Mouse (Mus musculus) layer of hippocampus, adult 8-10 months (tissue): ENCODE results near the gene Cep152. TPM values are rescaled to one million over a fixed set of nuclear protein-coding genes. Genes with fewer than 3 reads are reported as not detected.

Experiments
- DNase-seq, 2 experiments: peaks; one replicate each; pipeline ENCODE4 v3.0.0; 2022; ENCODE audit warnings: low spot score in 2 of 2
- total RNA-seq, 4 experiments: library from RNA; stranded (reverse); gene quantifications; 2 replicates each; pipeline ENCODE4 v1.2.4; 2022

The Cep152 gene
- total RNA-seq, 4 experiments from 2014 or later = 3.4 to 4.2 (median 3.9) TPM

DNA sequence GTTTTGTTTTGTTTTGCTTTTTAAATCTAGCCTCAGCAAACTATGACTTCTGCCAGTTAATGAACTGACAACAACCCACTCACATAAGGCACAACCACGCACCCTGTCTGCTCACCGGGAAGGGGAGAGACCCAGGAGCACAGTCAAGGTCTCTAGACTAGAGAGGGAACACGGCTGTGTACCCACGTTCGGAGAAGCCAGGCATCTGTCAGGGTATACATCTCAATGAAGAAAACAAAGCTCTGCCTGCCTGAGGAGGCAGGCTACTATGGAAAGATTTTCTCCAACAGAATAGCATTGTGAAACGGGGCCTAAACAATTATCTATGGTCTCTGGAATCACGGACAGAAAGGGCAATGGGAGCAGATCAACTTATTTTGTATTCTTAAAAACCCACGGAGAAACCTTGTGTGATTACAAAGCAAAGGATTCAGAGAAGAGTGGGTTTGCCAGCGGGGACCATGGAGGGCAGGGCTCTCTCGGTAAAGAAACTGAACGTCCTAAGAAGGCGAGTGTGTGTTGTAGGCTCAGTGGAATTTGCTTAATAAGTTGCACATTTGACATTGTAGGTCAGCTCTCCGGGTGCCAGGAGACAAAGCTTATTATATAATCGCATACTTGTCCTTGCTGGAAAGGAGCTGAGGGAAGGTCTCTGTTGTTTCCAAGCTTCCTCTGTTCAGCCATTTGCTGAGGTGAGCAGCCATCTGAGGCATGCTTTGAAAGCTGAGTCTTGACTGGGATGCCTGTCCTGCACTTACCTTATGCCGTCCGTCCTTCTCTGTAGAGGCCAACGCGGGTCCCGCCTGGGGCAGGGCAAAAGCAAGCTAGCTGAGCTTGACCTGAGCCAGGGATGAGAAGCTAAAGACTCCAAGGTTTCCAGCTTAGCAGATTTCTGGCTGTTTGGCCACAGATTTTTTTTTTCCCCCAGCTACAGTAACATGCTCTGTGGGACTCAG lies 66.0 kb downstream of the Cep152 start:
- DNase-seq = no peak

DNA sequence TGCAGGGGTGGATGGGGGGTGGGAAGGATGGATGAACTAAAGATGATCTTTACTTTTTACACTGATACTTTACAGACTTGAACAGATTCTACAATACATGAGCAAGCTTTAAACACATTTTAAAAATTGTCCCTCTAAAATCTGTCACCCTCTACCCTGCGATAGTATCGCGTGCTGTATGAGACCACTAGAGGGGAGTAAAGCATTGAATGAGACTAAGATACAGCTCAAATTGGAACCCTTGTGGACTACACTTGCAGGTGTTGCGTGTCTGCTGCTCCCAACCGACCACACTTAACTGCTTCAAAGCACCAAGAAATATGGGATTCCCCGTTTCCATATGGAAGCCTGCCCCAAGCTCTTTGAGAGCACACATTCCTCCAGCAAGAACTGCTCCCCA lies 69.1 kb downstream of the Cep152 start:
- DNase-seq = no peak

DNA sequence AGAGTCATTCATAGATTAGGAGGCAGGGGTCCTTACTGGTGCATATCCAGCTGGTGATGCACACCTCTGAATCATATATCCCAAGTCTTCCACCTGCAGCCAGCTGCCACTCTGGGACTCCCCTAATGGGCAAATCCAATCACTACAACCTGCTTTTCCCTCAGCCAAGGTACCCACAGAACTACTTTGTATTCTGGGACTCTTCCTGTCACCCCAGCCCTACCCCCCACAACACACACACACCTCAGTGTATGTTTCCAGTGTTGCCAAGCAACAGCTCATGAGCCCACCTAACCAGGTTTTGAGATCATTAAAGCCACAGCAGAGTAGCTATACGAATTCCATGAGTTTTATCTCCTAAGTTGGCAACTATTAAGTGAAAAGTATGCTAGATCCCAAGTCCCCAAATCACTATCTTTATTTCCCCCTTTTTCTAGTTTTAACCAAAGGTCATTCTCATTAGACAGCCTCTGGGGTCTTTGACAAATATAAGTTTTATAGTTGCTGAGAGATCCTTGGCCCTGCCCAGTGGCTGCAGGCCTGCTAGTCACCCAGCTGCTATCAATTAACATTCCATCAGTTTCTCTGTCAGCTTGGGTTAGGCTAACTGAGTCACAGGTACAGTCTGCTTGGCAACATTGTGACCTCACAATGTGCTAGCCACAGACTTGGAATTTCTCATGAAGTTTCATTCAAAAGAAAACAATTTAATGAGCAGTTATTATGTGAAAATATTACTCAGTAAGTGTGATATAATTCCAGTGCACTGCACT lies 75.9 kb downstream of the Cep152 start:
- no peak for DNase-seq

DNA sequence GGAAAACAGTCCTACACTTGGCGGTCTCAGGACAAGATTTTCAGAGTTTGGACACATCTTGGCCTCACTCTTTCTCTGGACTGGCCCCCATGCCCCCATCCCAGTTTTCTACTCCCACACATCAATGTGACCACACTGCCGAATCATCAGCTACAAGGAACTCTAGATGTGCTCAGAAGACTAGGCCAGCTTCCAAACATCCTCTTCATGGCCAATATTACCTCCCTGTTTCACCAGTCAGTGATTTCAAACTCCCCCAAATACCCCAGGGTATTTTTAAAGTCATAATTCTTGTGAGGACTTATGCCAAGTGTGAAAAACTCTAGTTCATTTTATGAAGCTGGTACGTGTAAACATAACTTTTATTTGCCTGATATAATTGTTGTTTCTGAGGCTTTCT lies 79.9 kb downstream of the Cep152 start:
- DNase-seq = no peak

DNA sequence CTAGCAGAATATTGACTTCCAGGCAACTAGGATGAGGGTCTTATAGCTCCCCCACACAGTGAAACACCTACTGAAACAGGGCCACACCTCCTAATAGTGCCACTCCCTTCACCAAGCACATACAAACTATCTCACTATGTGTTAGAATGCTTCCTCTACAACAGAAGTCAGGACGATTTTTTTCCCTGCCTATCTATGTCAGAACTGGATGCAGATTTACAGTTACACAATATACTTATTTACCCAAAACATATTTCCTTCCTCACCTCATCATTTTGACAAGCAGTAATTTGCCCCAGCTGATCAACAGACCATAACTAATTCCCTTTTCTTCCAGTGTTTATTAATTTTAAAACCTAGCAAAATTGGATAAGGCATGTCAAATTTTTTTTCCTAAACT lies 81.3 kb downstream of the Cep152 start:
- no peak for DNase-seq

DNA sequence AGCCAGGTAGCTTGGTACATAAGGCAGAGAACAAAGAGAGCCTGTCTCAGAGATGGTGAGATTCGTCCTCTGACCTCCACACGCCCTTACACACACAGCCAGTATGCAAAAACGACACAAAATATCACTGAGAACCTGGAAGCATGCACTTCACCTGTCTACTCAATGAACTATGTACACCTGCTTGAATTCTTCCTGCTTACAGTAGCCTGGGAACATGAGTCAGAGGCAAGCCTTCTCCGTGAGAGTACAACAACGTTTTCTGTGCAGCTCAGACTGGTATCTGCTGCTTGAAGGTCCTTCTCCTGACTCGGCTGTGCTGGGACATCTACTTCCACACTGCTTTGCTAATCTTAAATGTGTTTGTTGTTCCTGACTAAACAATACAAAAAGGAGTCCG lies 83.5 kb downstream of the Cep152 start:
- no peak for DNase-seq

DNA sequence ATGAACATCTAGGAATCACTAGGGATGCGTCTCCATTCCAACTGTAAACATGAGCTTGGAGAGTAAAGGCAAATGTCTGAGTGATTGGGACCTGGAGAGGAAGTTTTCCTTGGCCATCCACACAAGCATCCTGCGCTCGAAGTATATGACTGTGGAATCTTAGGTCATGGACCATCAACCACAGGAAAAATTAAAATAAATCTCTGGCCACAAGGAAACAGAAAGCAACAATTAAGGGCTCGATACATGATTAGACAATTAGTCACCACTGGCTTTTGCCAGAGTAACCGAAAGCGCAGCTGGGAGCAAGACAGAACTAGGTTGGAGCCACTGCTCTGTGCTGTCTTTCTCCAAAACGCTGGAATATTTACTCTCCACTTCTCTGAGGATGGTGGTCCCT lies 84.3 kb downstream of the Cep152 start:
- DNase-seq = no peak

DNA sequence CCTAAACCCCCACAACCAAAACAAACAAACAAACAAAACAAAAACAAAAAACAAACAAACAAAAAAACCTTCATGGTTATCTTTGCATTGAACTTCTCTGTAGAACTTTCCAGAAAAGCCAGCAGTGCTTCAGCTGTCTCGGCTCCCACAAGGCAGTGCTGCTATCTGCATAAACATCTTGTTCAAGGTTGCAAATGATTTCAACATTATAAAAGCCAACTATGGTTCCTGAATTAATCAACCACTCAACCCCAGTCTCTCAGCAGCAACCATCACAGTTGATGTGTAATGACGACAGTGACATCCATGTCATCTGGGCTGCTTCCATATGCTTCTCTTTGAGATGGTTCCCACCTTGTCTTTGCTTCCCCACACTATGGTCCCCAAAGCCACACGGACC lies 85.3 kb downstream of the Cep152 start:
- no peak for DNase-seq

DNA sequence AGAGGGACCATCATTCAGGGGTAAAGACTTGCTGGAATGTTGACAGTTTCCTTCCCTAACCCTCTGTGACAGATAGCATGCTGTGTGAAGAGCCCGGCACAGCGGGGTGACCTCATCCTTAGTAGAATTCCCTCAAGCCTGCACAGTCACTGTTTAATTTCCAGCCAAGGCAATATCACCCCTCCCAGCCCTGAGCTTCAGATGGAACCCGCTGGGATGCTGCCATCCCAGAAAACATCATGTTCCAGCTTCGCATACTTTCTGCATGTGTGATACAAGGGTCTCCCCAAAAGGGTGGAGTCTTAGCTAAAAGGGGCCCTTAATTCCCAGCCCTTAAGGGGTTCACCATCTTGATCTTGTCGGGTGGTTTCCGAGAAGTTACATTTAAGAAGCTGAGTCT lies 94.2 kb downstream of the Cep152 start:
- no peak for DNase-seq

DNA sequence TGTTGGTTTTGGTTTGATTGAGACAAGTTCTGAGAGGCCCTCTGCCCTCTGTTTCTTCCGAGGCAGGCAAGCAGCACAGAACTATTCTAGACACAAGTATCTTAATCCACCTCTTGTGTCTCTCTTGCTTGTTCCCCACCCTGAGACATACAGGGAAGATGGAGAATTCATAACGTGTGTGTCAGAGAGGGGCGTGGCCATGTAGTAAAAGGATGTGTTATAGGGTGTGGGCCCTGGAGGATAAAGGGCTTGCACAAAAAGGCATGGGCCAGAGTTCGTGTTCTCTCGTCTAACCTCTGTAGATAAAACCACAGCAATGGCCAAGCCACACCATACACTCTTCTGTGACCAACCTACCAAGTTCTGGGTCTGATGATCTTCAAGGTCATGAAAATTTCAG lies 98.3 kb downstream of the Cep152 start:
- no peak for DNase-seq

DNA sequence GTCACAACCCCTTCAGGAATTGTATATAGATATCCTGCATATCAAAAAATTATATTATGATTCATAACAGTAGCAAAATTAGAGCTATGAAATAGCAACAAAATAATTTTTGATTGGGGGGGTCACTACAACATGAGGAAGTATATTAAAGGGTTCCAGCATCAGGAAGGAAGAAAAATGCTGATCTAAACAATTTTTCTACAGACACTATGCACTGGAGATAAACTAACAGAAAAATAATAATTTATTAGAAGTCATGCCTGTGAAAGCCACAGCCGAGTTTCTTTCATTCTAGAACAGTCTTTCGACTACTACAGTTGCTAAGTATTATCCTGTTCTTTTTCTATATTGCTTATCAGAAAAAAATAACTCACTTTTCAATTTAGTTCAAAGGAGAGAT lies 99.4 kb downstream of the Cep152 start:
- no peak for DNase-seq

DNA sequence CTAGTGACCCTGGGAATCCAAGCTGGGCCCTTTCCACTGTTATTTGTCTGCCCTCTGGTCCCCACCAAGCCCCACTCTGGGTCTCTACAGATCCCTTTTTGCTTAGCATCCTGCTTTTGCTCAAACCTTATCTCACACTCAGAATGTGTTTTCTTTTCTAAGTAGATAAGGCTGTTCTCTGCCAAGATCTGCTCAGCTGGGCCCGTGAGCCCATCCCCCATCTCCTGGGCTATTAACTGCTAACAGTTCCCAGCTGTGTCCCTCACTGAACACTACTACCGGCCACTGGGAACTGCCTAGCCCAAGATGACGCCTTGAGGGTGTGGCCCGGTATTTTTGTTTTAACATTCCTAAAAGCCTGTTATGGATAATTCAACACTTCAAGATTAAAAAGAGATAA lies 108.3 kb downstream of the Cep152 start:
- DNase-seq = no peak

DNA sequence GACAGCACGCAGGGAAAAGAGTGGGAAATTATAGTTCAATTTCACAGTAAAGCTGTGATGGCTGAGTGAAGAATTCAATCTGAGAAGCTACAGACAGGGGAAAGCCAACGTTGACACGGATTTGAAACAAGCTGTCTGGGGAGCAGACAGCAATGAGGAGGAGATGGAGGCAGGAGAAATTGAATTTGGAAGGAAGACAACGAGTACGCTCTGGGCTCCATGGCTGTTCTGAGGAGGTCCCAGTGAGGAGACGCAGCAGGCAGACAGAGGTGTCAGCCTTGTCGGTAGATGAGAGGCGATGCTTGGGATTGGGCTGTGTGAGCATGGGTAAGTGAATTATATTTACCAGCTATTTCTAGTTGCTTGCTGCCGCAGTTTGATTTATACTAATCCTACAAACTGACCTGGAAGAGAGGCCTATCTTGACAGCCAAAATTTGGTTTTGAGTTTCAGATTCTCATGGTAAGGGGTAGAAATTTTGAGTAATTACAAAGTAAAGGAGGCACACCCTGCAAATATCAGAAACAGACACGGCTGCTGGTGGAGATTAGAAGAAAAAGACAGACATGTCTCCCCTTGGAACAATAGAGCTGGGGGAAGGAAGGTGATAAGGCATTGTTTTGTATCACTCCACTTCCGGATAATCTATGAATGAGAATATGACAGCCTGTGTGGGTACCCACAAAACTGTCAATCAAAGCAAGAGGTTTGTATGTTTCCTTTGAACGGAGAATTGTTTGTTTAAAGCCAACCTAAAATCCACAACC lies 109.4 kb downstream of the Cep152 start:
- no peak for DNase-seq

DNA sequence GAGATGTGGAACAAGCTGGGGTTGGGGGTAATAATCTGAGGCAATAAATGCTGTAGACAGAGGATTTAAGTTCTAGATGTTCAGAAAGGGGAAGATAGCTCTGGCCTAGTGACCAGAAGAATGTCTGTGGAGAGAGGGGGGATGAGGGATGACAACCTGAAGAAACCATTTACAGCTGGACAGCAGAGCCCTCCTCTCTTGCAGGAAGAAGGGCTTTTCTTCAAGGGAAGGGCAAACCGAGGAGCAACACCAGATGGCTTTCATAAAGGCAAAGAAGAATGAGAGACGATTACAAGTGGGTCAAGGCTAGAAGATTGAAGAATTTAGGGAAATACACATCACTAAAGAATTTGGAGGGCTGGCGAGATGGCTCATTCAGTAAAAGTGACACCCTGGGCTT lies 110.5 kb downstream of the Cep152 start:
- DNase-seq = no peak

Other genes starting within 250 kb of the Cep152 start
- gene Gm9913, start 120.0 kb downstream of the Cep152 start, total RNA-seq = under 1 TPM; 0.19 to 0.37 (median 0.32) TPM
- gene Fbn1, start 117.1 kb downstream of the Cep152 start, total RNA-seq = 10 to 100 TPM in 2 of 4 experiments, 1 to 10 TPM in 2; 9.0 to 10.6 (median 9.7) TPM
- gene Eid1, start 48.0 kb upstream of the Cep152 start, total RNA-seq = 100 to 1,000 TPM; 230 to 253 (median 230) TPM
- gene Shc4, start 99.0 kb upstream of the Cep152 start, total RNA-seq = 1 to 10 TPM; 4.9 to 6.3 (median 5.3) TPM
- gene Secisbp2l, start 157.8 kb upstream of the Cep152 start, total RNA-seq = 10 to 100 TPM; 91.9 to 95.3 (median 94.9) TPM
- gene Galk2, start 234.0 kb upstream of the Cep152 start, total RNA-seq = 10 to 100 TPM; 30.9 to 36.3 (median 32.6) TPM
- 100 to 1,000 TPM in 3 of 4 experiments, 10 to 100 TPM in 1; 95.0 to 114 (median 109) TPM for gene Cops2, start 234.0 kb upstream of the Cep152 start, total RNA-seq